ENCODE assay signal across 12 mouse cellular contexts in genomic region chr9:111285676-111286075, GRCm38 (mm10). TPM values are rescaled to one million over a fixed set of nuclear protein-coding genes. Genes with fewer than 3 reads are reported as not detected.
DNase-seq lines count a peak whose midpoint lies in the region; ATAC-seq and TF ChIP-seq lines count a peak whose summit lies in the region.
"Had no signal": no experiment of that assay in that cellular context is flagged by ENCODE, and none has a peak within 500 bp of the region (broad histone marks: within the 10 kb centered on the region; RNA-seq: fewer than 3 reads in every experiment).

No protein-coding gene starts in this region.

- peaks cover 17% of the 10 kb centered on the region for H3K4me1 ChIP-seq in heart, embryonic 10.5 days
- H3K4me1 ChIP-seq in heart, embryonic 12.5 days (replicated peaks) = peaks cover 15% of the 10 kb centered on the region
- no peaks in the 10 kb centered on the region; the same call in 1 of the 2 replicates for H3K4me1 ChIP-seq in forebrain, embryonic 14.5 days (ENCODE audit: control insufficient read depth, insufficient read depth, low read length)
- peaks cover 13% of the 10 kb centered on the region for H3K4me1 ChIP-seq in midbrain, embryonic 12.5 days
- H3K4me1 ChIP-seq in cerebellum, adult 2 months (ENCODE audit: control insufficient read depth, insufficient read depth, low read length) = no peaks in the 10 kb centered on the region

- WGBS in heart, embryonic 10.5 days = 16% methylated on average over 5 of the region's 5 CpGs
- 12% methylated on average over 5 of the region's 5 CpGs for WGBS in heart, embryonic 12.5 days
- WGBS in forebrain, embryonic 14.5 days = 25% methylated on average over 5 of the region's 5 CpGs
- 9% methylated on average over 5 of the region's 5 CpGs for WGBS in midbrain, embryonic 12.5 days
- WGBS in cerebellum, adult 2 months = 23% methylated on average over 5 of the region's 5 CpGs

- DNase-seq in heart, embryonic 10.5 days (ENCODE audit: low spot score) = peak; percentile 80
- DNase-seq in brain, adult 2 months (ENCODE audit: low read depth, low spot score) = peak; percentile 60
- DNase-seq in forebrain, embryonic 14.5 days (ENCODE audit: low spot score) = peak; percentile 65
- no peak for DNase-seq in ovary, postnatal 14 days (ENCODE audit: low spot score)
- no peak for DNase-seq in cerebellum, adult 2 months
- DNase-seq in right cerebral cortex, postnatal 4 days = no peak
- DNase-seq: B cell, adult 2 months; cerebellum, postnatal 36 days had no signal

- TF ChIP-seq POLR2A in cerebellum, adult 2 months (IDR thresholded peaks at IDR 0.05; ENCODE audit: borderline replicate concordance, insufficient read depth, low read length) = no peak

- H3K27me3 ChIP-seq in heart, embryonic 10.5 days (ENCODE audit: insufficient read depth, poor library complexity, severe bottlenecking) = 0 out of 2 replicates have a peak, but pooled peaks cover 3% of the 10 kb centered on the region
- no peaks in the 10 kb centered on the region for H3K27me3 ChIP-seq in heart, embryonic 12.5 days (replicated peaks)
- no peaks in the 10 kb centered on the region for H3K27me3 ChIP-seq in forebrain, embryonic 14.5 days (replicated peaks; ENCODE audit: control insufficient read depth, insufficient read depth, low read length)
- no peaks in the 10 kb centered on the region for H3K27me3 ChIP-seq in midbrain, embryonic 12.5 days
- H3K27me3 ChIP-seq in cerebellum, adult 2 months (ENCODE audit: control insufficient read depth, insufficient read depth, low read length) = no peaks in the 10 kb centered on the region
- H3K27me3 ChIP-seq: limb, embryonic 15.5 days had no signal

- no peak for ATAC-seq in heart, embryonic 12.5 days (ENCODE audit: insufficient number of reproducible peaks, low FRiP score)
- peak; percentile 48; the same call in 1 of the 2 replicates for ATAC-seq in forebrain, embryonic 14.5 days
- no peak for ATAC-seq in midbrain, embryonic 12.5 days (ENCODE audit: low FRiP score, low read depth)

- no peak for TF ChIP-seq CTCF in cerebellum, adult 2 months (IDR thresholded peaks at IDR 0.05; ENCODE audit: borderline replicate concordance, insufficient read depth, low read depth, low read length)

- H3K36me3 ChIP-seq in heart, embryonic 10.5 days = no peaks in the 10 kb centered on the region
- H3K36me3 ChIP-seq in heart, embryonic 12.5 days = no peaks in the 10 kb centered on the region
- H3K36me3 ChIP-seq in forebrain, embryonic 14.5 days (ENCODE audit: control insufficient read depth, insufficient read depth, low read length) = no peaks in the 10 kb centered on the region
- no peaks in the 10 kb centered on the region for H3K36me3 ChIP-seq in midbrain, embryonic 12.5 days
- H3K36me3 ChIP-seq: limb, embryonic 15.5 days had no signal

- no peaks in the 10 kb centered on the region for H3K9me3 ChIP-seq in heart, embryonic 10.5 days
- H3K9me3 ChIP-seq in heart, embryonic 12.5 days (replicated peaks) = no peaks in the 10 kb centered on the region
- no peaks in the 10 kb centered on the region for H3K9me3 ChIP-seq in forebrain, embryonic 14.5 days (replicated peaks; ENCODE audit: control insufficient read depth, low read length)
- no peaks in the 10 kb centered on the region for H3K9me3 ChIP-seq in midbrain, embryonic 12.5 days
- H3K9me3 ChIP-seq: limb, embryonic 15.5 days had no signal

- H3K9ac ChIP-seq in heart, embryonic 12.5 days = no peak overlapping the region
- H3K9ac ChIP-seq in forebrain, embryonic 14.5 days (ENCODE audit: low read length) = no peak overlapping the region
- no peak overlapping the region for H3K9ac ChIP-seq in midbrain, embryonic 12.5 days (replicated peaks)
- H3K9ac ChIP-seq: limb, embryonic 15.5 days had no signal

- 0 out of 2 replicates have a peak overlapping the region, but pooled peaks have one; percentile 2 for H3K27ac ChIP-seq in heart, embryonic 10.5 days
- no peak overlapping the region for H3K27ac ChIP-seq in heart, embryonic 12.5 days (ENCODE audit: poor library complexity, severe bottlenecking)
- peak overlapping the region; percentile 29; the same call in 1 of the 2 replicates for H3K27ac ChIP-seq in forebrain, embryonic 14.5 days (ENCODE audit: low read depth, low read length)
- peak overlapping the region; percentile 30 for H3K27ac ChIP-seq in midbrain, embryonic 12.5 days (replicated peaks)
- no peak overlapping the region for H3K27ac ChIP-seq in cerebellum, adult 2 months (ENCODE audit: insufficient read depth, low read length)
- H3K27ac ChIP-seq: limb, embryonic 15.5 days; macrophage had no signal

- H3K4me3 ChIP-seq in heart, embryonic 10.5 days = no peak overlapping the region
- no peak overlapping the region for H3K4me3 ChIP-seq in heart, embryonic 12.5 days
- no peak overlapping the region for H3K4me3 ChIP-seq in forebrain, embryonic 14.5 days (ENCODE audit: low read depth, low read length)
- no peak overlapping the region for H3K4me3 ChIP-seq in midbrain, embryonic 12.5 days
- no peak overlapping the region for H3K4me3 ChIP-seq in cerebellum, adult 2 months (replicated peaks; ENCODE audit: insufficient read depth, low read depth, low read length)
- H3K4me3 ChIP-seq: limb, embryonic 15.5 days had no signal

- no peak overlapping the region; the same call in 1 of the 2 replicates for H3K4me2 ChIP-seq in heart, embryonic 12.5 days
- H3K4me2 ChIP-seq in forebrain, embryonic 14.5 days (ENCODE audit: low read length) = no peak overlapping the region
- H3K4me2 ChIP-seq in midbrain, embryonic 12.5 days (replicated peaks) = no peak overlapping the region
- H3K4me2 ChIP-seq: limb, embryonic 15.5 days had no signal

RNA-seq across cellular contexts. Expression of gene Epm2aip1, which starts 13.9 kb away (rescaled TPM):
- polyA plus RNA-seq in heart, embryonic 10.5 days (2016; fragmentation: Nextera tagmentation; extraction: Ambion mirVana) = 24.7 and 28.4 TPM in 2 replicates
- polyA plus RNA-seq in heart, embryonic 12.5 days (2016; fragmentation: Nextera tagmentation; extraction: Ambion mirVana) = 32.8 and 34.3 TPM in 2 replicates
- polyA plus RNA-seq in forebrain, embryonic 14.5 days (2014; fragmentation: Nextera tagmentation; extraction: Ambion mirVana) = 60.5 and 73.7 TPM in 2 replicates
- 47.3 and 51.5 TPM in 2 replicates for polyA plus RNA-seq in midbrain, embryonic 12.5 days (2016; fragmentation: Nextera tagmentation; extraction: Ambion mirVana)
- 52.8 and 55.6 TPM in 2 replicates for polyA plus RNA-seq in cerebellum, adult 2 months (2012; rRNA removed)

RNA-seq across cellular contexts. Expression of gene Mlh1, which starts 14.1 kb away (rescaled TPM):
- 51.7 and 52.6 TPM in 2 replicates for polyA plus RNA-seq in heart, embryonic 10.5 days (2016; fragmentation: Nextera tagmentation; extraction: Ambion mirVana)
- 39.3 and 44.0 TPM in 2 replicates for polyA plus RNA-seq in heart, embryonic 12.5 days (2016; fragmentation: Nextera tagmentation; extraction: Ambion mirVana)
- polyA plus RNA-seq in forebrain, embryonic 14.5 days (2014; fragmentation: Nextera tagmentation; extraction: Ambion mirVana) = 30.4 and 37.0 TPM in 2 replicates
- polyA plus RNA-seq in midbrain, embryonic 12.5 days (2016; fragmentation: Nextera tagmentation; extraction: Ambion mirVana) = 46.8 and 47.4 TPM in 2 replicates
- polyA plus RNA-seq in cerebellum, adult 2 months (2012; rRNA removed) = 36.6 and 41.3 TPM in 2 replicates

RNA-seq across cellular contexts. Expression of gene Trank1, which starts 25.9 kb away (rescaled TPM):
- polyA plus RNA-seq in heart, embryonic 10.5 days (2016; fragmentation: Nextera tagmentation; extraction: Ambion mirVana) = 0.08 and 0.21 TPM in 2 replicates
- 0.03 and 0.27 TPM in 2 replicates for polyA plus RNA-seq in heart, embryonic 12.5 days (2016; fragmentation: Nextera tagmentation; extraction: Ambion mirVana)
- polyA plus RNA-seq in forebrain, embryonic 14.5 days (2014; fragmentation: Nextera tagmentation; extraction: Ambion mirVana) = 5.9 and 8.5 TPM in 2 replicates
- polyA plus RNA-seq in midbrain, embryonic 12.5 days (2016; fragmentation: Nextera tagmentation; extraction: Ambion mirVana) = 1.7 and 1.9 TPM in 2 replicates
- polyA plus RNA-seq in cerebellum, adult 2 months (2012; rRNA removed) = 78.8 and 93.4 TPM in 2 replicates
- polyA plus RNA-seq: macrophage had no signal

Comparison
In these comparisons a context has a peak if more than half of its experiments do, and no peak if none do; other contexts are left out.
1. H3K27ac ChIP-seq: peak in heart, embryonic 10.5 days (single experiment), forebrain, embryonic 14.5 days (single experiment) and midbrain, embryonic 12.5 days (single experiment); none in heart, embryonic 12.5 days (single experiment) and cerebellum, adult 2 months (single experiment).
2. DNase-seq: peak in heart, embryonic 10.5 days (single experiment), brain, adult 2 months (single experiment) and forebrain, embryonic 14.5 days (single experiment); none in ovary, postnatal 14 days (single experiment), cerebellum, adult 2 months (0 of 2) and right cerebral cortex, postnatal 4 days (single experiment).